Mouse (Mus musculus) mammary gland, adult 2 months (tissue): ENCODE results near the gene Pak6. TPM values are rescaled to one million over a fixed set of nuclear protein-coding genes. Genes with fewer than 3 reads are reported as not detected.

ENCODE experiments used
- polyA plus RNA-seq: library from polyadenylated mRNA; depleted of rRNA; stranded (reverse); fragments of >200 nt; gene quantifications from 2 replicates; pipeline ENCODE4 v1.2.3, GENCODE M21; 2012; ENCODE audit warnings: low replicate concordance; rRNA removed

Pak6 gene
- 6.1 and 6.9 TPM in 2 replicates for polyA plus RNA-seq

GRCm38 (mm10) chr2:118662902-118663803 is at the start of gene Pak6:
Gene Pak6, plus strand, starts transcription at chr2:118663303.

GRCm38 (mm10) chr2:118703913-118704730 is 41.0 kb downstream of the Pak6 start, which contains the start of gene Ankrd63:
Gene Ankrd63, minus strand, starts transcription at chr2:118703963.

GRCm38 (mm10) chr2:118728337-118728736 is 65.2 kb downstream of the Pak6 start, which contains the start of gene Plcb2:
Gene Plcb2, minus strand, starts transcription at chr2:118728438.

GRCm38 (mm10) chr2:118745232-118745884 is 82.3 kb downstream of the Pak6 start, which contains the start of gene Inafm2:
Gene Inafm2, plus strand, starts transcription at chr2:118745758.

Other genes starting within 250 kb of the Pak6 start
- gene Srp14, start 183.6 kb upstream of the Pak6 start, polyA plus RNA-seq, result 40.8 and 64.1 TPM in 2 replicates
- gene Bmf, start 113.6 kb upstream of the Pak6 start, polyA plus RNA-seq, result 28.8 and 46.9 TPM in 2 replicates
- gene Bub1b, start 65.1 kb upstream of the Pak6 start, polyA plus RNA-seq, result 1.8 and 2.6 TPM in 2 replicates
- 0.10 and 0.16 TPM in 2 replicates for gene Ankrd63, start 40.7 kb downstream of the Pak6 start, polyA plus RNA-seq
- gene Plcb2, start 65.1 kb downstream of the Pak6 start, polyA plus RNA-seq, result 16.6 and 17.0 TPM in 2 replicates
- gene Inafm2, start 82.5 kb downstream of the Pak6 start, polyA plus RNA-seq, result 12.7 and 24.4 TPM in 2 replicates
- gene Ccdc9b, start 99.4 kb downstream of the Pak6 start, polyA plus RNA-seq, result 3.9 and 8.1 TPM in 2 replicates
- gene Phgr1, start 109.5 kb downstream of the Pak6 start, polyA plus RNA-seq, result 0.29 TPM in 1 of 2 replicates, not detected in the other
- 0.32 and 0.50 TPM in 2 replicates for gene Disp2, start 116.4 kb downstream of the Pak6 start, polyA plus RNA-seq
- gene Knstrn, start 150.7 kb downstream of the Pak6 start, polyA plus RNA-seq, result 1.2 and 1.4 TPM in 2 replicates
- 107 and 129 TPM in 2 replicates for gene Ivd, start 198.7 kb downstream of the Pak6 start, polyA plus RNA-seq
- 16.2 and 31.4 TPM in 2 replicates for gene Bahd1, start 237.1 kb downstream of the Pak6 start, polyA plus RNA-seq